In the genomic region with DNA sequence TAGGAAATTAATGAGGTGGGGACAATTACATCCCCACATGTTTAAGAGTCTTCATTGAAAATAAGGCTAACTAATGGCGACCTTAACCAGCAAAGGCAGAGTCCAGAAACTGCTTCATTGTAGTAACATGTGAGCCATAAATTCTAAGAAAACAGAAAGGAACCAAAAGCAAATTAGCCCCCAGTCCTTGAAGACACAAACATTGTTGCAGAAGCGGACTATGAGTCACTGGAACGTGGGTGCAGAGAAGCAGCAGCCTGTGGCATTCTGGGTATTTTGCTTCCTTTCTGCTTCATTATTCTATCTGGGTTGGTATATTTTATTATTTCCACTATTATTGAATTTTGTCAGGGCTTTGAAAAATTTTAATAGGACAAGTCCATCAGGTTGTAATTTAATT, we compare ENCODE assay signal across 17 mouse cellular contexts.
DNase-seq lines count a peak whose midpoint lies in the region; TF ChIP-seq lines count a peak whose summit lies in the region.
"Had no signal": no experiment of that assay in that cellular context is flagged by ENCODE, and none has a peak within 500 bp of the region (broad histone marks: within the 10 kb centered on the region; RNA-seq: fewer than 3 reads in every experiment).

No protein-coding gene starts in this region.

- H3K4me3 ChIP-seq in limb, embryonic 10.5 days, result no peak overlapping the region
- no peak overlapping the region for H3K4me3 ChIP-seq in thymus, adult 2 months (ENCODE audit: control insufficient read depth, insufficient read depth, low read length)
- H3K4me3 ChIP-seq: forebrain, embryonic 15.5 days; heart, embryonic 15.5 days; liver, embryonic 15.5 days; neural tube, embryonic 13.5 days had no signal

- no peaks in the 10 kb centered on the region for H3K27me3 ChIP-seq in limb, embryonic 10.5 days (ENCODE audit: low read depth, poor library complexity, severe bottlenecking)
- H3K27me3 ChIP-seq in thymus, adult 2 months (ENCODE audit: control insufficient read depth, insufficient read depth, low read length), result no peaks in the 10 kb centered on the region
- H3K27me3 ChIP-seq: forebrain, embryonic 15.5 days; heart, embryonic 15.5 days; liver, embryonic 15.5 days; neural tube, embryonic 13.5 days had no signal

- peak overlapping the region; percentile 50; the same call in 1 of the 2 replicates for H3K27ac ChIP-seq in limb, embryonic 10.5 days
- no peak overlapping the region for H3K27ac ChIP-seq in thymus, adult 2 months (ENCODE audit: control insufficient read depth, insufficient read depth, low read length)
- H3K27ac ChIP-seq: forebrain, embryonic 15.5 days; heart, embryonic 15.5 days; liver, embryonic 15.5 days; neural tube, embryonic 13.5 days; stomach, postnatal 0 days had no signal

- no peaks in the 10 kb centered on the region for H3K9me3 ChIP-seq in limb, embryonic 10.5 days (replicated peaks)
- H3K9me3 ChIP-seq: forebrain, embryonic 15.5 days; heart, embryonic 15.5 days; liver, embryonic 15.5 days; neural tube, embryonic 13.5 days had no signal

- intact Hi-C loops in left cerebral cortex, postnatal 36 days (cut with DNase I), result no loop called here

- TF ChIP-seq CTCF in thymus, adult 2 months (IDR thresholded peaks at IDR 0.05; ENCODE audit: borderline replicate concordance, control insufficient read depth, extremely low read depth, insufficient read depth, low read length, poor library complexity), result no peak

- WGBS in limb, embryonic 10.5 days, result 53% methylated on average over 3 of the region's 3 CpGs
- 89% methylated on average over 3 of the region's 3 CpGs for WGBS in thymus, adult 2 months

- H3K36me3 ChIP-seq in limb, embryonic 10.5 days, result no peaks in the 10 kb centered on the region
- no peaks in the 10 kb centered on the region for H3K36me3 ChIP-seq in thymus, adult 2 months (ENCODE audit: control insufficient read depth, insufficient read depth, low read length)
- H3K36me3 ChIP-seq: forebrain, embryonic 15.5 days; heart, embryonic 15.5 days; liver, embryonic 15.5 days; neural tube, embryonic 13.5 days had no signal

- peak; percentile 25 to 26 for DNase-seq in adrenal gland, postnatal 36 days
- DNase-seq in adrenal gland, postnatal 25 days, result no peak
- DNase-seq in layer of hippocampus, adult 9-11 months, result peak; percentile 28
- DNase-seq in layer of hippocampus, postnatal 25 days (ENCODE audit: extremely low spot score in 1 of 2, low spot score in 1 of 2), result no peak
- DNase-seq in MN1 (ENCODE audit: low spot score), result peak; percentile 48
- DNase-seq in limb, embryonic 10.5 days (ENCODE audit: low spot score), result no peak
- DNase-seq in thymus, adult 2 months, result no peak
- DNase-seq in left cerebral cortex, postnatal 36 days (ENCODE audit: low spot score in 2 of 2), result no peak
- DNase-seq: B cell, adult 2 months; cerebellum, postnatal 14 days; gastrocnemius, postnatal 36 days; kidney, adult 2 months had no signal

- no peak for TF ChIP-seq POLR2A in thymus, adult 2 months (IDR thresholded peaks at IDR 0.05; ENCODE audit: control insufficient read depth, extremely low read depth, insufficient read depth, low read length, poor library complexity)

- H3K4me1 ChIP-seq in limb, embryonic 10.5 days, result peaks cover 35% of the 10 kb centered on the region
- no peaks in the 10 kb centered on the region for H3K4me1 ChIP-seq in thymus, adult 2 months (replicated peaks; ENCODE audit: control insufficient read depth, insufficient read depth, low read length)
- H3K4me1 ChIP-seq: forebrain, embryonic 15.5 days; liver, embryonic 15.5 days had no signal

Comparison
In these comparisons a context has a peak if more than half of its experiments do, and no peak if none do; other contexts are left out.
1. DNase-seq: peak in adrenal gland, postnatal 36 days (2 of 2), layer of hippocampus, adult 9-11 months (single experiment) and MN1 (single experiment); none in adrenal gland, postnatal 25 days (single experiment), layer of hippocampus, postnatal 25 days (0 of 2), limb, embryonic 10.5 days (single experiment), thymus, adult 2 months (single experiment) and left cerebral cortex, postnatal 36 days (0 of 2).